Mouse (Mus musculus): Measurements from ENCODE around the gene Hivep3.

Gene Hivep3

GRCm38 (mm10) chr4:120142905-120143304 is 409.3 kb downstream of the Hivep3 start:
- in situ Hi-C loops (cut with MboI, MseI), result no loop called here

- in situ Hi-C loops (cut with MboI, MseI), result no loop called here
These were observed 410.8 kb downstream of the Hivep3 start for GRCm38 (mm10) chr4:120144343-120144742.

DNA sequence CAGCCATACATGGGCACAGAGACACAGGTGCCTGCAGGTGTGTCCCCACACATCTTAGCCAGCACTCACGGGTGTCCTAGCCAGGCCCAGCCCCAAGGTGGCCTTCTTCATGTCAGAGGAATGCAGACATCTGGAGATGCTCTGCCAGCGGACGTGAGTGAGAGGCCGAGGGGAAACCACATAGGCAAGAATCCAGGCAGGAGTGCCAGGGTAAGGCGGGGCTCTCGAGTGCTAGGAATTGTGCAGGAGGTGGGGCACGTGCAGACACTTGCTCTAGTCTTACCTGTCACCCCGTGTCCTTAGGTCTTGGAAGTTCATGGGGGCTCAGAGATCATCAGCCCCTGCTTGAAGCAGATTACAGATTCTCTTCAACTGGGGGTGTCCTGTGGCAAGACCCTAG is 412.3 kb downstream of the Hivep3 start:
- in situ Hi-C loops (cut with MboI, MseI), result no loop called here

GRCm38 (mm10) chr4:120148291-120149141 is 414.9 kb downstream of the Hivep3 start:
- in situ Hi-C loops (cut with MboI, MseI), result no loop called here

DNA sequence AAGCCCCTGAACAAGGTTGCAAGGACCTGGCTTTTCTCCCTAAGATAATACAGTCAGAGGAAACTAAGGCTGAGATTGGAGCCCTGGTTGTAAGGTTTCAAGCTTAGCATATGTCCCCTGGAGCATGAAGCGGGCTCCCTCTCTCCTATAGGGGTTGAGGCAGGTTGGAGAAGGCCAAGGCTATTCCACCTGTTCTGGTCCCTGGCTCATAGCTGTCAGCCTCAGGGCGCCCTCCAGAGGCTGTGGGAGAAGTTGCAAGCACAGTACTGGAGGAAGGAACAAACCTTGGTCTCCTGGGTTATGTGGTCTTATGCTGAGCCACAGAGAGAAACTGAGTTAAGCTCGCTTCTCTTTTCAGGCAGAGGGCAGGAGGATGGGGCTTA is 415.5 kb downstream of the Hivep3 start:
- in situ Hi-C loops (cut with MboI, MseI), result no loop called here

GRCm38 (mm10) chr4:120150345-120150920 is 416.8 kb downstream of the Hivep3 start:
- in situ Hi-C loops (cut with MboI, MseI), result no loop called here

GRCm38 (mm10) chr4:120151906-120152305 is 418.3 kb downstream of the Hivep3 start:
- in situ Hi-C loops (cut with MboI, MseI), result no loop called here

DNA sequence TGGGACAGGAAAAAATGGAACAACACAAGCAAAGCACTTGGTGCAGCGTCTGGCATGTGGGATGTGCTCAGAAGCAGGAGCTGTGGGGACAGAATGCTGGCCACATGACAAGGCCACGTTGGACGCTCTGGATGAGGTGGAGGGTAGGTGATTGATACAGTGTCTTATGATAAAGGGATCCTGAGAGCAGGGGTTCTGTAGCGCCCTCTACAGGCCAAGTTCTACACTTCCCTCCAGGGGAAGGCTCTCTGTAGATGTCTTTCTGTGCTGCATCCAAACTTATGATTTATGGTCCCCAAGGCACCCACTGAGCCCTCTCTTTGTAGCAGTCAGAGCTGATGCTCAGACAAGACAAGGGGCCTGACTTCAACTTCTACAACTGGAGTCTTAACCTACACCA is 419.1 kb downstream of the Hivep3 start:
- in situ Hi-C loops (cut with MboI, MseI), result no loop called here

- in situ Hi-C loops (cut with MboI, MseI), result no loop called here
These were observed 420.2 kb downstream of the Hivep3 start for GRCm38 (mm10) chr4:120153736-120154135.

- in situ Hi-C loops (cut with MboI, MseI), result no loop called here
These were observed 425.2 kb downstream of the Hivep3 start for GRCm38 (mm10) chr4:120158714-120159310.

- in situ Hi-C loops (cut with MboI, MseI), result no loop called here
These were observed 427.8 kb downstream of the Hivep3 start, which contains the start of gene Edn2 for GRCm38 (mm10) chr4:120161166-120161949. Gene Edn2 (plus strand): TSS chr4:120161206.

GRCm38 (mm10) chr4:120162586-120162985 is 429.0 kb downstream of the Hivep3 start:
- in situ Hi-C loops (cut with MboI, MseI), result no loop called here

DNA sequence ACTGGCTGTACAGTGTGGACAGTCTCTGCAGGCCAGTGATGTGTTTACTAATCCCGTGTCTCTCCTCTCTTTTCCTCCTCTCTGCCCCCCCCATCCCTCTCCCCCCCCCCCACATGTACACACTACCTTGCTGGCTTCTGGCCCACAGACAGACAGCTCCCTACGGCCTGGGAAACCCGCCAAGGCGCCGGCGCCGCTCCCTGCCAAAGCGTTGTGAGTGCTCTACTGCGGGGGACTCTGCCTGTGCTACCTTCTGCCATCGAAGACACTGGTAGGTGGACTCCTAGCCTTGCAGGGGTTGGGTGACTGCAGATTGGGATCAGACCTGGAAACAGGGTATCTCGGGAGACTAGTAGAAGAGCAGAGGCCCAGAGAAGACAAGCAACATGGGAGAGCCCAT is 429.7 kb downstream of the Hivep3 start:
- in situ Hi-C loops (cut with MboI, MseI), result no loop called here

- in situ Hi-C loops (cut with MboI, MseI), result no loop called here
These were observed 430.7 kb downstream of the Hivep3 start for GRCm38 (mm10) chr4:120164316-120164715.

- in situ Hi-C loops (cut with MboI, MseI), result no loop called here
These were observed 434.2 kb downstream of the Hivep3 start for GRCm38 (mm10) chr4:120167778-120168177.

- in situ Hi-C loops (cut with MboI, MseI), result no loop called here
These were observed 434.8 kb downstream of the Hivep3 start for GRCm38 (mm10) chr4:120168346-120168745.

GRCm38 (mm10) chr4:120170387-120170936 is 436.9 kb downstream of the Hivep3 start:
- in situ Hi-C loops (cut with MboI, MseI), result no loop called here

- in situ Hi-C loops (cut with MboI, MseI), result no loop called here
These were observed 438.6 kb downstream of the Hivep3 start for GRCm38 (mm10) chr4:120172050-120172684.

- in situ Hi-C loops (cut with MboI, MseI), result no loop called here
These were observed 445.5 kb downstream of the Hivep3 start for GRCm38 (mm10) chr4:120179123-120179522.

DNA sequence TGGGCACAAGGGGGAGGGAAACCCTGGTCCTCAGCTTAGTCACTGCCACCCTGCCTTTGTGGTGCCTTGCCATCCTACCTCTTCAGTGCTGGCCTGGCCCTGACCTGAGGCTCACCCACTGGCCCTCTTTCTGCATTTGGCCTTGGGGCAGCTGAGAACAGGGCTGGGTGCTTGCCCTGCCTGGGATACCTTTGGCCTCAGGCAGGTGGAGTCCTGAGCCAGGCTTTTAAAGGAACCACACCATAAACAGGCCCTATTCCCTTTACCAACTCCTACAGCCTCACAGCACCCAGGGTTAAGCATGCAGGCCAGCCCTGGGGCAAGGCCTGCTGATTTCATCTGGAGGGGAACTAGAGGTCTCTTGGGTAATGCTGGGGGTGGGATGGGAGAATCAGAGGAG is 447.0 kb downstream of the Hivep3 start:
- in situ Hi-C loops (cut with MboI, MseI), result no loop called here

- in situ Hi-C loops (cut with MboI, MseI), result no loop called here
These were observed 450.9 kb downstream of the Hivep3 start for GRCm38 (mm10) chr4:120184374-120184991.
